Mouse (Mus musculus) heart, adult 2 months (tissue): ENCODE results near the gene Rab7.

Experiments used
- CTCF ChIP-seq: fragments of 200-600 bp; IDR thresholded peaks from 2 replicates; pipeline ENCODE4 v1.8.1; 2022; ENCODE audit warnings: antibody characterized with exemption, mild to moderate bottlenecking, moderate library complexity
- EP300 ChIP-seq: fragments of 200-500 bp; IDR thresholded peaks from 2 replicates; pipeline ENCODE4 v1.6.1; 2011; ENCODE audit warnings: low read depth, low read length, control low read depth; ENCODE audit not compliant: insufficient read depth
- POLR2A ChIP-seq: fragments of 200-500 bp; IDR thresholded peaks from 2 replicates; pipeline ENCODE4 v1.6.1; 2011; ENCODE audit warnings: mild to moderate bottlenecking, low read depth, low read length, control low read depth; ENCODE audit not compliant: insufficient read depth

DNA sequence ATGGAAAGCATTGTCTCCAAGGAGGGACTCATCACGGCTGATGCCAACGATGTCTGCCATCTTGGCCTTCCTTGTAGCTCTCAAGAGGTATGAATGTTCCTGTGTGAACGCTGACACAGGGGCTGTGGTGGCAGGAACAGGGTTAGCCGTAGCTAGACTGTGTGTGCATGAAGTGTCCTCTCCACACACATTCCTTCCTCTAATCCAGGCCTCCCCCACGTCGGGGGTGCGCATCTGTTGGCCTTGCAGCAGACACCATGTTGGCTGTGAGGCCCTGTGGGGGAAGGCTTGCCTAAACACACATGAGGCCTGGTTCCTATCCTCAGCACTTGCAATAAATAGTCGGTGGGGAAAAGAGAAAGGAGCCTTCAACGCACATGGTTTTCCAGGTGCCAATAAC, 48.5 kb downstream of the Rab7 start:
- no peak for TF ChIP-seq CTCF
- no peak for TF ChIP-seq POLR2A
- no peak for TF ChIP-seq EP300
